Comparison of ENCODE assay signal across 32 mouse cellular contexts in genomic region chr12:58474181-58474580, GRCm38 (mm10).
"Had no signal": no experiment of that assay in that cellular context is flagged by ENCODE, and none has a peak within 500 bp of the region (broad histone marks: within the 10 kb centered on the region; RNA-seq: fewer than 3 reads in every experiment).

No protein-coding gene starts in this region.

- H3K9ac ChIP-seq: heart, embryonic 13.5 days; heart, embryonic 15.5 days; hindbrain, embryonic 12.5 days; hindbrain, embryonic 13.5 days; hindbrain, embryonic 14.5 days; hindbrain, embryonic 15.5 days; intestine, embryonic 15.5 days; kidney, embryonic 15.5 days had no signal

- H3K27me3 ChIP-seq: heart, embryonic 13.5 days; heart, embryonic 15.5 days; hindbrain, embryonic 12.5 days; hindbrain, embryonic 13.5 days; hindbrain, embryonic 15.5 days; intestine, embryonic 15.5 days; kidney, embryonic 15.5 days had no signal

- H3K36me3 ChIP-seq: heart, embryonic 13.5 days; heart, embryonic 15.5 days; hindbrain, embryonic 10.5 days; hindbrain, embryonic 12.5 days; hindbrain, embryonic 13.5 days; hindbrain, embryonic 15.5 days; intestine, embryonic 15.5 days; kidney, embryonic 15.5 days had no signal

- ATAC-seq: hindbrain, embryonic 16.5 days; hindbrain, postnatal 0 days; inflammation-experienced regulatory T-cells, adult 6 months; intestine, embryonic 15.5 days; intestine, embryonic 16.5 days; intestine, postnatal 0 days had no signal

- H3K9me3 ChIP-seq: heart, embryonic 13.5 days; heart, embryonic 15.5 days; hindbrain, embryonic 10.5 days; hindbrain, embryonic 12.5 days; hindbrain, embryonic 13.5 days; hindbrain, embryonic 15.5 days; intestine, embryonic 15.5 days; kidney, embryonic 15.5 days had no signal

- H3K4me2 ChIP-seq: heart, embryonic 13.5 days; heart, embryonic 15.5 days; hindbrain, embryonic 12.5 days; hindbrain, embryonic 13.5 days; hindbrain, embryonic 14.5 days; hindbrain, embryonic 15.5 days; intestine, embryonic 15.5 days; kidney, embryonic 15.5 days had no signal

- DNase-seq: heart, postnatal 10 days; heart, postnatal 14 days; heart, postnatal 36 days; heart, postnatal 4 days; kidney, adult 11 months; kidney, adult 18-20 months; kidney, adult 2 months; kidney, adult 8-10 months; kidney, adult 9 months; kidney, postnatal 10 days; kidney, postnatal 14 days; kidney, postnatal 25 days; kidney, postnatal 36 days; kidney, postnatal 4 days; layer of hippocampus, adult 9-11 months had no signal

- H3K27ac ChIP-seq: heart, embryonic 13.5 days; heart, embryonic 15.5 days; hindbrain, embryonic 10.5 days; hindbrain, embryonic 12.5 days; hindbrain, embryonic 13.5 days; hindbrain, embryonic 14.5 days; hindbrain, embryonic 15.5 days; hindbrain, postnatal 0 days; intestine, embryonic 15.5 days; kidney, embryonic 15.5 days; kidney, postnatal 0 days; layer of hippocampus, adult 2 months; left cerebral cortex, adult 2 months had no signal

- H3K4me1 ChIP-seq: heart, embryonic 15.5 days; hindbrain, embryonic 12.5 days; hindbrain, embryonic 13.5 days; hindbrain, embryonic 15.5 days; intestine, embryonic 15.5 days; kidney, embryonic 15.5 days had no signal

- H3K4me3 ChIP-seq: heart, embryonic 13.5 days; heart, embryonic 15.5 days; hindbrain, embryonic 10.5 days; hindbrain, embryonic 12.5 days; hindbrain, embryonic 13.5 days; hindbrain, embryonic 15.5 days; intestine, embryonic 15.5 days; kidney, embryonic 15.5 days; layer of hippocampus, adult 2 months; left cerebral cortex, adult 2 months had no signal
